Mouse (Mus musculus) hindbrain, embryonic 13.5 days (tissue): Measurements from ENCODE around the gene Med21. TPM values are rescaled to one million over a fixed set of nuclear protein-coding genes. Genes with fewer than 3 reads are reported as not detected.

ENCODE experiments used
- ATAC-seq: fragments of 200-750 bp; cut with Nextera tagmentation; 2 replicates; pipeline ENCODE4 v1.8.0; 2017; ENCODE audit warnings: moderate TSS enrichment; ENCODE audit not compliant: low FRiP score
- H3K27ac ChIP-seq: fragments of 300-500 bp; sonication (generic); 2 replicates; pipeline ENCODE4 v1.5.1; 2015; ENCODE audit warnings: inconsistent platforms, mild to moderate bottlenecking, moderate library complexity
- H3K27me3 ChIP-seq: fragments of 300-500 bp; sonication (generic); 2 replicates; pipeline ENCODE4 v1.6.1; 2015; ENCODE audit warnings: mild to moderate bottlenecking, inconsistent platforms
- H3K36me3 ChIP-seq: fragments of 300-500 bp; sonication (generic); 2 replicates; pipeline ENCODE4 v1.6.1; 2015; ENCODE audit warnings: mild to moderate bottlenecking, inconsistent platforms
- H3K4me1 ChIP-seq: fragments of 300-500 bp; sonication (generic); replicated peaks from 2 replicates; pipeline ENCODE4 v1.6.1; 2015; ENCODE audit warnings: inconsistent platforms
- H3K4me2 ChIP-seq: fragments of 300-500 bp; sonication (generic); 2 replicates; pipeline ENCODE4 v1.6.1; 2015; ENCODE audit warnings: inconsistent platforms, mild to moderate bottlenecking, moderate library complexity
- H3K4me3 ChIP-seq: fragments of 300-500 bp; sonication (generic); 2 replicates; pipeline ENCODE4 v1.5.1; 2015; ENCODE audit warnings: mild to moderate bottlenecking, inconsistent platforms
- H3K9ac ChIP-seq: fragments of 300-500 bp; sonication (generic); 2 replicates; pipeline ENCODE4 v1.6.1; 2015; ENCODE audit warnings: mild to moderate bottlenecking, inconsistent platforms
- H3K9me3 ChIP-seq: fragments of 300-500 bp; sonication (generic); 2 replicates; pipeline ENCODE4 v1.6.1; 2016; ENCODE audit warnings: inconsistent platforms
- WGBS: fragments of 180-500 bp; shearing (Covaris S2); methylation state at CpG from one replicate; pipeline ENCODE4 v1.1.7; 2015; 5-methylcytosine and 5-hydroxymethylcytosine counted together
- polyA plus RNA-seq: library from polyadenylated mRNA; unstranded; fragments of >200 nt; fragmentation: Nextera tagmentation; extraction: Ambion mirVana; gene quantifications from 2 replicates; pipeline ENCODE4 v1.2.1, GENCODE M21; 2015

The Med21 gene
- polyA plus RNA-seq, 1 experiment from 2014 or later = 119 TPM

- no peak overlapping the region for H3K4me3 ChIP-seq
- H3K27me3 ChIP-seq = no peaks in the 10 kb centered on the region
- WGBS = 87% methylated on average over 4 of the region's 4 CpGs
- H3K36me3 ChIP-seq = no peaks in the 10 kb centered on the region
- H3K9me3 ChIP-seq = no peaks in the 10 kb centered on the region
- H3K4me1 ChIP-seq = peaks cover 21% of the 10 kb centered on the region
- peak overlapping the region; percentile 29; the same call in 1 of the 2 replicates for H3K9ac ChIP-seq
- H3K27ac ChIP-seq = no peak overlapping the region
- ATAC-seq = no peak
- no peak overlapping the region for H3K4me2 ChIP-seq
Measured at GRCm38 (mm10) chr6:146630961-146631360, 11.4 kb upstream of the Med21 start.

DNA sequence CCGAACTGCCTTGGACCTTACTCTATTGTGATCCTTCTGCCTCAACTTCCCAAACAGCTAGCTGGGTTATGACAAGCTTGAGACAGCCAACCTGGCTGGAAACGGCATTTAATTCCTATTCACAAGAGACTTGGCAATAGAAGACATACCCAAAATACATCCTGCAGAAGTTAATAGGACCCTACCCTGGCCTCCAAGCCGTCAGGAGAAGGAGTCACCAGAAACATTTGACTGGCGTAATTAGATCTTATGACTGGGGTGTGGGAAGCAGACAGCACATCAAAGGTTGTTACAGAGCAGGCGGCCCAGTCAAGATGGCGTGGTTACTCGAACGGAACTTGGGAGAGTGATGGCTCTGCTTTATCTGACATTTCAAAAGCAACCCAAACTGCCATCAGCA, 10.5 kb upstream of the Med21 start:
- 79% methylated on average over 8 of the region's 8 CpGs for WGBS
- ATAC-seq = no peak
- Histone ChIP-seq H3K9me3 (no peaks in the 10 kb centered on the region), H3K36me3 (no peaks in the 10 kb centered on the region), H3K27me3 (no peaks in the 10 kb centered on the region), H3K4me2 (no peak overlapping the region), H3K4me3 (no peak overlapping the region), H3K9ac (no peak overlapping the region), H3K27ac (no peak overlapping the region), H3K4me1 (peaks cover 21% of the 10 kb centered on the region)

DNA sequence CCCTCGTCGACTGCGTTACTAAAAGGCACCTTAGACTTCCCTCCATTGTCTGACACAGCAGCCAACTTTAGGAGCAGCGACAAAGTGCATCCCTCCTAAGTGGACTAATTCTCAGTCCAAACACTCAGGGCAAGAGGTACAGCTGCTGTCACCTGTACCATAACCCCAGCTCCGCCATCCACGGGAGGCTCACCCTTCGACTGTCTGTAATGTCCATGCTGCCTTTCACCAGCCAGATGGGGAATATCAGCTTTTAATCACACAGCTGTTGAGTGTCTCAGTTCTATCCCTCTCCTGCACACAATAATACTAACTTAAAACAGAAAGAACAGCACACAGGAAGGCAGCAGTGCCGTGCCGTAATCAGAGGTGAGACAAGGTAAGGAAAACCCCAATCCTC, 9.9 kb upstream of the Med21 start:
- Histone ChIP-seq H3K9ac (no peak overlapping the region; the same call in 1 of the 2 replicates), H3K27me3 (no peaks in the 10 kb centered on the region), H3K27ac (no peak overlapping the region), H3K4me2 (no peak overlapping the region), H3K4me1 (peaks cover 21% of the 10 kb centered on the region), H3K9me3 (no peaks in the 10 kb centered on the region), H3K4me3 (no peak overlapping the region), H3K36me3 (no peaks in the 10 kb centered on the region)
- ATAC-seq = no peak
- 86% methylated on average over 9 of the region's 9 CpGs for WGBS

DNA sequence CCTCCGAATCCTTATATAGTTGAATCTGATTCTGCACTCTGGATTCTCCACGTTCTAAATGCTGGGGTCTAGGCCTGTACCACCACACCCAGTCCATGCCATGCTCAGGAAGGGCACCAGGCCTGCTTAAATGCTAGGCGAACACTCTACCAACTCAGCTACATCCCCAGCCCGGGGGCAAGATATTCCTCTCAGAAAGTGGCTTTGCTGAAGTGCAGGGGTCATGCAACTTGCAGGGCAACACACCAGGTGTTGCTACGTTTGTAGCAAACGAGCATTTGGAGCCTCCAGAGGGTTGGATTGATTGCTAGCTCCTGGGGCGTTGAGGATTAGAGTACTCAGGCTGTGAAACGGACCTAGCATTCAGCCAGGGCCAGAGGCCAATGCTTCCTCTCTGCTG, 9.2 kb upstream of the Med21 start:
- peaks cover 21% of the 10 kb centered on the region for H3K4me1 ChIP-seq
- WGBS = 45% methylated on average over 8 of the region's 8 CpGs
- H3K27ac ChIP-seq = no peak overlapping the region
- no peaks in the 10 kb centered on the region for H3K27me3 ChIP-seq
- H3K4me3 ChIP-seq = peak overlapping the region; percentile 72
- no peaks in the 10 kb centered on the region for H3K9me3 ChIP-seq
- no peaks in the 10 kb centered on the region for H3K36me3 ChIP-seq
- peak overlapping the region; percentile 67 for H3K9ac ChIP-seq
- peak overlapping the region; percentile 66 for H3K4me2 ChIP-seq
- peak; percentile 15; the same call in 1 of the 2 replicates for ATAC-seq

GRCm38 (mm10) chr6:146633629-146634014, 8.7 kb upstream of the Med21 start:
- peak; percentile 46 for ATAC-seq
- Histone ChIP-seq H3K9me3 (no peaks in the 10 kb centered on the region), H3K4me2 (peak overlapping the region; percentile 66), H3K9ac (peak overlapping the region; percentile 84), H3K27me3 (no peaks in the 10 kb centered on the region), H3K4me3 (peak overlapping the region; percentile 72), H3K27ac (peak overlapping the region; percentile 89), H3K4me1 (peaks cover 18% of the 10 kb centered on the region), H3K36me3 (no peaks in the 10 kb centered on the region)
- WGBS = 12% methylated on average over 14 of the region's 14 CpGs

DNA sequence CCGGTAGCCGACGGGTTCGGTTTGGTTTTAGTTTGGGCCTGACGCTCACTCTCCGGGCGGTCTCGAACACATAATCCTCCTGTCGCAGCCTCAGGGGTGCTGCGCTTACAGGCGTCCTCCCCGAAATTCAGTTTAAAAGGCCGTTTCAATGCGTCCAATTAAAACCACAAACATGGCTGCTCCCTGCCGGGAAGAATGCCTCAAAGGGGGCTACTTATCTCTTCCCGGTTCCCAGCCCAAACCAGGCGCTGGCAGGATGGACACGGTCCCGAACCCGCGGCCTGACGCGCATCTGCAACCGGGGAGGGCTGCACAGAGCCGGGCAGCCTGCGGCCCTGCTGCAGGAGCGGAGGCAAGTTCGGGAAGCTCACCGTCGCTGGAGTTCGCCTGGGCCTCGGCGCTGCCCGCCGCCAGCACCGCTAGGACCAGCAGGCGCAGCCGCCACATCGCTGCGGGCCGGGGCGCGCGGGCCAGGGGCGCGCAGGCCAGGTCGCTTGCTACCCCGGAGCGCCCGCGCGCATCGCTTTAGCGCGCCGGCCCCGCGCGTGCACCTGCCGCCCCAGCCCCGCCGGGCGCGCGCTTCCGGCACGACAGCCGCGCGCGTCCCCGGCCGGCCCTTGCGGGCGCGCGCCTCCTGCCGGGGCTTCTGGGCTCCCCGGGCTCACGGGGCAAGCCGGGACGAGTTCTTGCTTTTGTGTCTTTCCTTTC, 8.2 kb upstream of the Med21 start:
- under 1% methylated on average over 81 of the region's 82 CpGs for WGBS
- H3K4me1 ChIP-seq = peaks cover 18% of the 10 kb centered on the region
- H3K27me3 ChIP-seq = no peaks in the 10 kb centered on the region
- H3K36me3 ChIP-seq = no peaks in the 10 kb centered on the region
- H3K27ac ChIP-seq = peak overlapping the region; percentile 89
- H3K9ac ChIP-seq = peak overlapping the region; percentile 84
- H3K9me3 ChIP-seq = no peaks in the 10 kb centered on the region
- peak overlapping the region; percentile 72 for H3K4me3 ChIP-seq
- peak; percentile 92 for ATAC-seq
- H3K4me2 ChIP-seq = peak overlapping the region; percentile 66

DNA sequence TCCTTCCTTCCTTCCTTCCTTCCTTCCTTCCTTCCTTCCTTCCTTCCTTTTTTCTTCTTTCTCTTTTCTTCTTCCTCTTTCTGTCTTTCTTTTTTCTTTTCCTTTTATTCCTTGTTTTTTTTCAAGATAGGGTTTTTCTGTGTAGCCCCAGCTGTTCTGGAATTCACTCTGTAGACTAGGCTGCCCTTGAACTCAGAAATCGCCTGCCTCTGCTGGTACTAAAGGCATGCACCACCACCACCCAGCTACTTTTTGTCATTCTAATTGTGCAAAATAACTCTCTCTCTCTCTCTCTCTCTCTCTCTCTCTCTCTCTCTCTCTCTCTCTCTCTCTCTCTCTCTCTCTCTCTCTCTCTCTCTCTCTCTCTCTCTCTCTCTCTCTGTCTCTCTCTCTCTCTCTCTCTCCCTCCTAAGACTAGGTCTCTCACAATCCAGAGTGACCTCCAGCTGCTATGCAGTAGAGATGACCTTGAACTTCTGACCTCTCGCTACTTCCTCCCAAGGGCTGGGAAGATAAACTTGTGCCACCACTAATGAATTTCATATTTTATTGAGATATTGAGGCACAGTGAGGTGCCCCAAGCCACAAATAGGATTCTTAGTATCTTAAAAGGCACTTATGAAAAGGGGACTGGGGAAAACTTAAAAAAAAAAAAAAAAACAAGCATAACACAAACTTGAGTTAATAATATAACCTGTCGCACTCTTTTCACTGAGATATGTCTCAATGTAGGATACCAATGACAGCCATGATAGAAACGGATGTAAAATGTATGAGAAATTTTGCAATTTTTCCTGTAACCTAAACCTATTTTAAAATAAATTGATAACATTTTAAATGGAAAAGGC, 7.4 kb upstream of the Med21 start:
- ATAC-seq = no peak
- Histone ChIP-seq H3K36me3 (no peaks in the 10 kb centered on the region), H3K4me3 (peak overlapping the region; percentile 72; the same call in 1 of the 2 replicates), H3K4me1 (peaks cover 18% of the 10 kb centered on the region), H3K9me3 (no peaks in the 10 kb centered on the region), H3K4me2 (peak overlapping the region; percentile 66), H3K9ac (no peak overlapping the region), H3K27me3 (no peaks in the 10 kb centered on the region), H3K27ac (no peak overlapping the region)
- WGBS = 65% methylated on average over 4 of the region's 4 CpGs

DNA sequence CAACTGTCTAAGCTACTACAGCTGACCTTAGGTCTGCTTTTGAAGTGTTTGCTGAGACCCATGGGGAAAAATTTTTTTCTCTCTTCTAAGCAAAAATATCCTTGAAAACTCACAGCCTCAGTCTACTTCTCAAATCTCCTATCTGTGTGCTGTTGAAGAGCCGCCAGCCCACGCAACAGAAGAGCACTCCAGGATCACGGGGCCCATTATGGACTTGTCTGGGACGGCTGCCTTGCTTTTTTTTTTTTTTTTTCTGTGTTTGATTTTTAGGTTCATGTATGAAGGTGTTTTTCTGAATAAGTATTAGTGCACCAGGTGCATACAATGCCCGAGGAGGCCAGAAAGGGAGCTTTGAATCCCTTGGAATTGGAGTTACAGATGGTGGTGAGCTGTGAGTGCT, 5.9 kb upstream of the Med21 start:
- no peaks in the 10 kb centered on the region for H3K9me3 ChIP-seq
- no peak overlapping the region for H3K9ac ChIP-seq
- no peak overlapping the region for H3K4me2 ChIP-seq
- no peaks in the 10 kb centered on the region for H3K27me3 ChIP-seq
- WGBS = 87% methylated on average over 5 of the region's 5 CpGs
- no peaks in the 10 kb centered on the region for H3K36me3 ChIP-seq
- no peak overlapping the region for H3K4me3 ChIP-seq
- peaks cover 18% of the 10 kb centered on the region for H3K4me1 ChIP-seq
- ATAC-seq = no peak
- no peak overlapping the region for H3K27ac ChIP-seq

DNA sequence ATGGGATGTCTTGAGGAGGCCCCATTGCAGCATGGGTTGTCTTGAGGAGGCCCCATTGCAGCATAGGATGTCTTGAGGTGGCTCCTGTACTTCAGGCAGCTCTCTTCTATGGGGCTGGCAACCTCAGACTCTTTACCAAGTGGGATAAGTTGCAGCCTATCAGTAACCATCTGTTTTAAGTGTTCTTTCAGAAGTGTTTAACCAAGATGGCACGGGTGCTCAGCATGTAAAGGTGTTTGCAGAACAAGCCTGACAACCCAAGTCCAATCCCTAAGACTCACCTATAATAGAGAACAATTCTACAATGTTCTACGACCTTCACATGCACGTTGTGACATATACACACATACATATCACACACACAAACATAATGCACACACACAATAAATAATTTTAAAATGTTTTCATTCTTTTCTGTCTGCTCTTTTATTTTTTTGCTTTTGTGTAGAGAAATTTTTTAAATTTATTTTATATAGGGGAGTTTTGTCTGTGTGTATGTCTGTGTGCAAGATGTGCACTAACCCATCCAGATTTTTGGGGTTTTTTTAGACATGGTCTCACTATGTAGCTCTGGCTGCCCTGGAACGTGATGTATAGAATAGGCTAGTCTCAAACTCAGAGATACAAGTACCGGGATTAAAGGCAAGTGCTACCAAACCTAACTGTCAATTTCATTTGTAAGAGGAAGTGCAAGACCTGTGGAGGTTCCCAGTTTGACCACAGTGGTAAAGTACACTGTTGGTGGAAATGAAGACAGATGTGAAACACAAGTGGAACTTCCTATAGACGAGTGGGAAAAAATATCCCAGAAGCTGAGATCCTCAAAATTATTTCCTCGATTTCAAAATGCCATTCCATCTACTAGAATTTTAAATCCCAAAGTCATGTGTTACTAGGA, 2.0 kb upstream of the Med21 start:
- no peak for ATAC-seq
- Histone ChIP-seq H3K27me3 (no peaks in the 10 kb centered on the region), H3K4me2 (no peak overlapping the region), H3K27ac (no peak overlapping the region), H3K9me3 (no peaks in the 10 kb centered on the region), H3K4me3 (no peak overlapping the region), H3K4me1 (peaks cover 8% of the 10 kb centered on the region), H3K36me3 (no peaks in the 10 kb centered on the region), H3K9ac (no peak overlapping the region)
- WGBS = 93% methylated on average over 7 of the region's 7 CpGs

GRCm38 (mm10) chr6:146640991-146641390, 1.4 kb upstream of the Med21 start:
- H3K9ac ChIP-seq = no peak overlapping the region
- no peak overlapping the region for H3K27ac ChIP-seq
- peaks cover 8% of the 10 kb centered on the region for H3K4me1 ChIP-seq
- no peak overlapping the region for H3K4me3 ChIP-seq
- no peak for ATAC-seq
- H3K9me3 ChIP-seq = no peaks in the 10 kb centered on the region
- no peaks in the 10 kb centered on the region for H3K27me3 ChIP-seq
- H3K36me3 ChIP-seq = no peaks in the 10 kb centered on the region
- H3K4me2 ChIP-seq = no peak overlapping the region
- 91% methylated on average over 6 of the region's 6 CpGs for WGBS

- H3K27ac ChIP-seq = peak overlapping the region; percentile 78
- ATAC-seq = peak; percentile 8; the same call in 1 of the 2 replicates
- no peaks in the 10 kb centered on the region for H3K9me3 ChIP-seq
- peak overlapping the region; percentile 60 for H3K9ac ChIP-seq
- H3K36me3 ChIP-seq = no peaks in the 10 kb centered on the region
- WGBS = 70% methylated on average over 11 of the region's 11 CpGs
- H3K4me3 ChIP-seq = peak overlapping the region; percentile 82
- H3K27me3 ChIP-seq = no peaks in the 10 kb centered on the region
- peak overlapping the region; percentile 52 for H3K4me2 ChIP-seq
- peaks cover 8% of the 10 kb centered on the region for H3K4me1 ChIP-seq
Measured at GRCm38 (mm10) chr6:146641621-146642210, 631 bp upstream of the Med21 start.
